Mouse (Mus musculus): Measurements from ENCODE around the gene Iqck. TPM values are rescaled to one million over a fixed set of nuclear protein-coding genes. Genes with fewer than 3 reads are reported as not detected.

Iqck gene
- total RNA-seq, 1 experiment, result 1.8 TPM

- no peaks in the 10 kb centered on the region for H3K4me1 ChIP-seq (ENCODE audit: control insufficient read depth in 2 of 2, insufficient read depth in 2 of 2, low read length in 2 of 2, poor library complexity in 1 of 2)
- no peaks in the 10 kb centered on the region for H3K9me3 ChIP-seq (ENCODE audit: control insufficient read depth, insufficient read depth, low read depth, low read length)
- TF ChIP-seq CHD2 (IDR thresholded peaks at IDR 0.05; ENCODE audit: low read depth, low read length) (no peak), ZNF384 (IDR thresholded peaks at IDR 0.05; ENCODE audit: low read depth, low read length) (no peak), ZC3H11A (IDR thresholded peaks at IDR 0.05; ENCODE audit: borderline replicate concordance, low read depth, low read length) (no peak), HCFC1 (IDR thresholded peaks at IDR 0.05; ENCODE audit: borderline replicate concordance, insufficient read depth, low read length) (no peak), MAFK (IDR thresholded peaks at IDR 0.05; ENCODE audit: insufficient read depth, low read depth, low read length) (no peak)
- no peak for DNase-seq (ENCODE audit: low read depth, low spot score)
- H3K36me3 ChIP-seq (ENCODE audit: control insufficient read depth, insufficient read depth, low read length, poor library complexity, severe bottlenecking), result no peaks in the 10 kb centered on the region
- no peak overlapping the region for H3K9ac ChIP-seq (ENCODE audit: insufficient read depth, low read depth, low read length, poor library complexity, severe bottlenecking)
- no peak overlapping the region for H3K27ac ChIP-seq (ENCODE audit: insufficient read depth, low read depth, low read length, poor library complexity, severe bottlenecking)
- no peak overlapping the region for H3K4me3 ChIP-seq (ENCODE audit: insufficient read depth in 1 of 2, low read depth in 1 of 2, low read length in 2 of 2, poor library complexity in 1 of 2, severe bottlenecking in 1 of 2)
- in situ Hi-C loops (cut with MboI; ENCODE audit: low sequenced_read_pairs in 2 of 2, unreplicated experiment in 2 of 2), result no loop called here
These were observed 74.2 kb downstream of the Iqck start for GRCm38 (mm10) chr7:118929601-118930311.

- Histone ChIP-seq H3K4me3 (ENCODE audit: insufficient read depth in 1 of 2, low read depth in 1 of 2, low read length in 2 of 2, poor library complexity in 1 of 2, severe bottlenecking in 1 of 2) (no peak overlapping the region), H3K9me3 (ENCODE audit: control insufficient read depth, insufficient read depth, low read depth, low read length) (no peaks in the 10 kb centered on the region), H3K27ac (ENCODE audit: insufficient read depth, low read depth, low read length, poor library complexity, severe bottlenecking) (no peak overlapping the region), H3K9ac (ENCODE audit: insufficient read depth, low read depth, low read length, poor library complexity, severe bottlenecking) (no peak overlapping the region), H3K4me1 (ENCODE audit: control insufficient read depth in 2 of 2, insufficient read depth in 2 of 2, low read length in 2 of 2, poor library complexity in 1 of 2) (no peaks in the 10 kb centered on the region), H3K36me3 (ENCODE audit: control insufficient read depth, insufficient read depth, low read length, poor library complexity, severe bottlenecking) (no peaks in the 10 kb centered on the region)
- DNase-seq (ENCODE audit: low read depth, low spot score), result no peak
- in situ Hi-C loops (cut with MboI; ENCODE audit: low sequenced_read_pairs in 2 of 2, unreplicated experiment in 2 of 2), result no loop called here
- TF ChIP-seq HCFC1 (IDR thresholded peaks at IDR 0.05; ENCODE audit: borderline replicate concordance, insufficient read depth, low read length) (no peak), ZNF384 (IDR thresholded peaks at IDR 0.05; ENCODE audit: low read depth, low read length) (no peak), CHD2 (IDR thresholded peaks at IDR 0.05; ENCODE audit: low read depth, low read length) (no peak), ZC3H11A (IDR thresholded peaks at IDR 0.05; ENCODE audit: borderline replicate concordance, low read depth, low read length) (no peak), MAFK (IDR thresholded peaks at IDR 0.05; ENCODE audit: insufficient read depth, low read depth, low read length) (no peak)
These were observed 76.2 kb downstream of the Iqck start for GRCm38 (mm10) chr7:118931502-118932395.

GRCm38 (mm10) chr7:118935306-118935705 is 79.8 kb downstream of the Iqck start:
- Histone ChIP-seq H3K4me3 (ENCODE audit: insufficient read depth in 1 of 2, low read depth in 1 of 2, low read length in 2 of 2, poor library complexity in 1 of 2, severe bottlenecking in 1 of 2) (no peak overlapping the region), H3K9ac (ENCODE audit: insufficient read depth, low read depth, low read length, poor library complexity, severe bottlenecking) (no peak overlapping the region), H3K4me1 (ENCODE audit: control insufficient read depth in 2 of 2, insufficient read depth in 2 of 2, low read length in 2 of 2, poor library complexity in 1 of 2) (peaks cover 1 to 6% of the 10 kb centered on the region in 2 experiments; a peak in 1 of 4 replicates), H3K36me3 (ENCODE audit: control insufficient read depth, insufficient read depth, low read length, poor library complexity, severe bottlenecking) (no peaks in the 10 kb centered on the region), H3K9me3 (ENCODE audit: control insufficient read depth, insufficient read depth, low read depth, low read length) (no peaks in the 10 kb centered on the region), H3K27ac (ENCODE audit: insufficient read depth, low read depth, low read length, poor library complexity, severe bottlenecking) (no peak overlapping the region)
- DNase-seq (ENCODE audit: low read depth, low spot score), result no peak
- in situ Hi-C loops (cut with MboI; ENCODE audit: low sequenced_read_pairs in 2 of 2, unreplicated experiment in 2 of 2), result no loop called here
- TF ChIP-seq CHD2 (IDR thresholded peaks at IDR 0.05; ENCODE audit: low read depth, low read length) (no peak), ZC3H11A (IDR thresholded peaks at IDR 0.05; ENCODE audit: borderline replicate concordance, low read depth, low read length) (no peak), HCFC1 (IDR thresholded peaks at IDR 0.05; ENCODE audit: borderline replicate concordance, insufficient read depth, low read length) (no peak), ZNF384 (IDR thresholded peaks at IDR 0.05; ENCODE audit: low read depth, low read length) (no peak), MAFK (IDR thresholded peaks at IDR 0.05; ENCODE audit: insufficient read depth, low read depth, low read length) (no peak)

- TF ChIP-seq ZC3H11A (IDR thresholded peaks at IDR 0.05; ENCODE audit: borderline replicate concordance, low read depth, low read length) (no peak), MAFK (IDR thresholded peaks at IDR 0.05; ENCODE audit: insufficient read depth, low read depth, low read length) (no peak), ZNF384 (IDR thresholded peaks at IDR 0.05; ENCODE audit: low read depth, low read length) (no peak), HCFC1 (IDR thresholded peaks at IDR 0.05; ENCODE audit: borderline replicate concordance, insufficient read depth, low read length) (no peak), CHD2 (IDR thresholded peaks at IDR 0.05; ENCODE audit: low read depth, low read length) (no peak)
- H3K36me3 ChIP-seq (ENCODE audit: control insufficient read depth, insufficient read depth, low read length, poor library complexity, severe bottlenecking), result no peaks in the 10 kb centered on the region
- H3K9me3 ChIP-seq (ENCODE audit: control insufficient read depth, insufficient read depth, low read depth, low read length), result no peaks in the 10 kb centered on the region
- no peak overlapping the region for H3K9ac ChIP-seq (ENCODE audit: insufficient read depth, low read depth, low read length, poor library complexity, severe bottlenecking)
- H3K4me1 ChIP-seq (ENCODE audit: control insufficient read depth in 2 of 2, insufficient read depth in 2 of 2, low read length in 2 of 2, poor library complexity in 1 of 2), result peaks cover 1 to 6% of the 10 kb centered on the region in 2 experiments; a peak in 1 of 4 replicates
- in situ Hi-C loops (cut with MboI; ENCODE audit: low sequenced_read_pairs in 2 of 2, unreplicated experiment in 2 of 2), result no loop called here
- H3K4me3 ChIP-seq (ENCODE audit: insufficient read depth in 1 of 2, low read depth in 1 of 2, low read length in 2 of 2, poor library complexity in 1 of 2, severe bottlenecking in 1 of 2), result no peak overlapping the region
- no peak for DNase-seq (ENCODE audit: low read depth, low spot score)
- no peak overlapping the region for H3K27ac ChIP-seq (ENCODE audit: insufficient read depth, low read depth, low read length, poor library complexity, severe bottlenecking)
These were observed 81.3 kb downstream of the Iqck start for GRCm38 (mm10) chr7:118936844-118937243.

Measured in ES-E14 (cell line).